Mouse (Mus musculus) thymus, postnatal 25 days (tissue): ENCODE data around the gene Sgta.
A peak's percentile ranks its signal among the peaks of the same experiment; 100 is the strongest.
"Not testable (repeated sequence)": the region's sequence is repeated elsewhere in the genome, so short reads cannot be mapped to it uniquely, and the experiment has no call there.

ENCODE experiments used
- DNase-seq: peaks from one replicate; pipeline ENCODE4 v3.0.0; 2022

Sgta gene

DNA sequence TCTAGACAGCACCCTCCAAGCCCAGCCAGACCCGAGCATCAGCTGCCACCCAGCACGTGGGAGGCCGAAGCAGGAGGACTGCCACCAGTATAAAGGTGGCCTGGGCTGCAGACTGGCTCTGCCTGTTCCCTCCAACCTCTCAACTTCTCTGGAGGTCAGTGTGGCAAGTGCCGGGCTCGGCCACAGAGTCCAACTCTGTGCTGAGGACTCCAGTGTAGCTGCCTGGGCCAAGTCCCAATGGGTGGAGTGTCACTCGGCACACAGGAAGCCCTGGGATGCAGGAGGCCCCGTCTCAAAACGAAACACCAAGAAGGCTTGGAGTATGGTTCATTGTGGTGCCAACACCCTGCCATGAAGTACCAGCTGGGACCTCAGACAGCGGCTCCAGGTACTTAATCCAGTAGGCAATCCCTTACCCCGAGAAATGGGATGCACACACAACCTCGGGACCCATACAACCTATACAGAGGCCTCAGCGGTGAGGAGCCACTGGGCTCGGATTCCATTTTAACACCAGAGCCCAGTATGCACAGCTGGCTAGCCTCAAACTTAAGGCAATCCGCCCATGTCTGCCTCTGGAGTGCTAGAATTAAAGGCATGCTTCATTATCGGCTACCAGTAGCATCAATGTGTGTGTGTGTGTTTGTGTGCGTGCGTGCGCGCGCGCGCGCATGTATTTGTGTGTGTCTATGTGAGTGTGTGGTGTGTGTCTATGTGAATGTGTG lies 2.4 kb downstream of the Sgta start:
- DNase-seq: no peak

GRCm38 (mm10) chr10:81055802-81056340 lies 4.1 kb downstream of the Sgta start:
- DNase-seq: not testable (repeated sequence)

- no peak for DNase-seq
These were observed 4.8 kb downstream of the Sgta start for GRCm38 (mm10) chr10:81055169-81055568.

GRCm38 (mm10) chr10:81052577-81052976 lies 7.4 kb downstream of the Sgta start:
- no peak for DNase-seq

DNA sequence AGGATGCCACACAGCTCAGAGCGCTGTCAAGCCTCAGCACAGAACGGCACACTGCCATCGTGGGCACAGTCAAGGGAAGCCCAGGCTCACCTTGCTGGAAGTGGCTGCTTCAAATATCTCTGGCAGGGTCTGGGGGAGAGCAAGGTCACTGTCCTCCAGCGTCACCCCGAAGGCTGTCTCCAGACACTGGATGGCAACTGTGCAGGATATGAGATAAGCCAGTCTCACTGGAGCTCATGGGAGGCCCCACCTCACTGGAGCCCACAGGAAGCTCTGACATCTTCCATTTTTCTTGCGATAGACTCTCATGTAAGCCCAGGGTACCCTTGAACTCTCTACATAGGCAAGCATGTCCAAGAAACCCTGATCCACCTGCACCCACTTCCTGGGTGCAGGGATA lies 8.8 kb downstream of the Sgta start:
- DNase-seq: no peak

DNA sequence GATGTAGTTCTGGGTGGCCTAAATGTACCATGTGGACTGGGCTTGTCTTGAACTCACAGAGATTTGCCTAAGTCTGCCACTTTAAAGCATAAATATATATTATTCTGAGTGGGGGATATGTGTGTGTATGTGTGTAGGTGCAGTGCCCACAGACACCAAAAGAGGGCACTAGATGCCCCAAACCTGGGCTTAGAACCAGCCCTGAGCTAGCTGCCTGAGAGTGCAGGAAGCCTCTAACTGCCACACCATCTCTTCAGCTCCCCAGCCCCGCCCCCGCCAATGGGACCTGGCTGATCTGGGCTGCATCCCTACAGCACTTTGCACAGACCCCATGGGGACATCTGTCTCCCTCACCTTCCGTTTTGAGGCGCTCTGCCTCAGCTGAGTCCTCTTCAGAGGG lies 9.3 kb downstream of the Sgta start:
- DNase-seq: peak; percentile 44

- DNase-seq: not testable (repeated sequence)
These were observed 14.7 kb downstream of the Sgta start for GRCm38 (mm10) chr10:81045246-81045645.

GRCm38 (mm10) chr10:81041458-81042175 lies 18.4 kb downstream of the Sgta start:
- peak; percentile 78 for DNase-seq

DNA sequence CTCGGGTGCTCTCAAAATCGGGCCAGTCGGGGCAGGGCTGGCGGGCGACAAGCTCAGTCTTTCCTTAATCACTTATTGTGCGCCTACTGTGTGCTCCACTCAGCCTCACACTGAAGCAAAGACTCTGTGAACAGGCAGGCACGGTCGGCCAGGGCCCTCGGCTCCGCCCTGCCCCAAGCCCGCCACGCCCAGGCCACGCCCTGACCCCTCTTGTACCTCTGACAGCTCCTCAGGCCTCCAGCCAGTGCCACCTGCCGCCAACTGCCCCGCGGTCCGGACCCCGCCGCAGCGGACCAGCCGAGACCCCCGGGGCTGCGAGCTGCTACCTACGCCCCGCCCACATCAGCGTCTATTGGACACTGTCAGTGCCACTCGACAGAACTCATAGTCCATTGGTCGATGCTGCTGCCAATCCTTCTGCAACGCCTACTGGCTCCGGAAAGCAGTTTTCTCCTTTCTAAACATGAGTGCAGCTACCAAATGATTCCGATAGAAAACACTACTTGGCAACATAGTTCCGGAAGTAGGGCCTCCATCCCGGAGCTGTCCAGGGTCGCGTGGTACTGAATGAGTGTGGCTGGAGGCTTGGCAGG lies 22.9 kb downstream of the Sgta start, which contains the start of gene Slc39a3:
Gene Slc39a3 (minus strand): TSS at position 439 of the 593 bp plus-strand sequence.
- DNase-seq: peak; percentile 99

DNA sequence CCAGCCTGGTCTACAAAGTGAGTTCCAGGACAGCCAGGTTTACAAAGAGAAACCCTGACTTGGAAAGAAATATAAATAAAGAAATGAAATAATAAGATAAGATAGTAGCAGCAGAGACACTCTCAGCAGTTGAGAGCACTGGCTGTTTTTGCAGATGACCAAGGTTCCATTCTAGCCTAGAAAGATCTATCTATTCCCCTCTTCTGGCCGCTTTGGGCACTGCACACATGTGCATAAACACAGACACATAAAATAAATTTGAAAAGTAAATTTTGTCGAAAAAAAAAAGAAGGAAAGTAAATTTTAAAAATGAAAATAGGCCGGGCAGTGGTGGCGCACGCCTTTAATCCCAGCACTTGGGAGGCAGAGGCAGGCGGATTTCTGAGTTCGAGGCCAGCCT lies 23.7 kb downstream of the Sgta start:
- no peak for DNase-seq

DNA sequence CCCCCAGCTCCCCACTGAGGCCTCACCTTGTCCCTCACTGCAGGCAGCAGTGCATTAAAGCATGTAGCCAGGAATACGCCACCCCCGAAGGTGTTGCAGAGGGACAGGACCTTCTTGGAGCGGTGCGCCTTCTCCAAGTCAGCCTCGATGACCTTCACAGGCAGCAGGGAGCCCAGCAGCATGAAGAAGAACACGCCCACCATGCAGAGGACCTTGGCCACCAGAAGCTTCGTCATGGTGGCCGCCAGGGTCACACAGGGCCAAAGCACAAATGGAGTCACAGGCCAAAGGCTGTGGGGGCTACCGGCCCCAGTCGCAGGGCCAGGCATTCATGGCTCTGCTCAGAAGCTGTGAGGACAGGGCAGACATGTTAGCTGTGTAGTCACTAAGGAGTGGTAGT lies 26.4 kb downstream of the Sgta start:
- DNase-seq: no peak

DNA sequence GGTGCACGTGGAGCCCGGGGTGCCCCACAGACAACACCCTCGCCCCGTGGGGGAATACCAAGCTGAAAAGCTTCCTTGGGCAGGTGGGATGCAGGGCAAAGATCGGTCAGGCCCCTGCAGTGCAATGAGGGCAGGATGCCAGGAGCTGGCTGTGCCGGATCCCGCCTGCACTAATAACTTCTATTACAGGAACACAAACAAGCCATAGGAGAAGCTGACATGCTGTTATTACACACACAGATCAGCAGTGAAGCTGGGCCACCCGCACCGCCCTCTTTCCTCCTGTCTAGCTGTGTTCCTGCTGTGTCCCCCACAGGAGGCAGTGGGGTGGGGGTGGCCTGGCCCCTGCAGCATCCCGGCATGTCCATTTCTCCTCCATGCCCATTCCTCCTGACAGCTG lies 30.9 kb downstream of the Sgta start:
- DNase-seq: no peak

- no peak for DNase-seq
These were observed 31.8 kb downstream of the Sgta start for GRCm38 (mm10) chr10:81028219-81028618.

GRCm38 (mm10) chr10:81027331-81027730 lies 32.6 kb downstream of the Sgta start:
- no peak for DNase-seq

- DNase-seq: no peak
These were observed 33.1 kb downstream of the Sgta start for GRCm38 (mm10) chr10:81026857-81027256.

- no peak for DNase-seq
These were observed 34.2 kb downstream of the Sgta start, which contains the start of gene Diras1 for GRCm38 (mm10) chr10:81025639-81026275. Gene Diras1 (minus strand): TSS chr10:81025662.

- DNase-seq: no peak
These were observed 34.8 kb downstream of the Sgta start for GRCm38 (mm10) chr10:81025047-81025621.

GRCm38 (mm10) chr10:81024346-81024937 lies 35.5 kb downstream of the Sgta start:
- DNase-seq: no peak

- no peak for DNase-seq
These were observed 37.2 kb downstream of the Sgta start for GRCm38 (mm10) chr10:81022744-81023143.

GRCm38 (mm10) chr10:81021547-81022110 lies 38.4 kb downstream of the Sgta start:
- no peak for DNase-seq

GRCm38 (mm10) chr10:81020207-81020606 lies 39.8 kb downstream of the Sgta start:
- no peak for DNase-seq

DNA sequence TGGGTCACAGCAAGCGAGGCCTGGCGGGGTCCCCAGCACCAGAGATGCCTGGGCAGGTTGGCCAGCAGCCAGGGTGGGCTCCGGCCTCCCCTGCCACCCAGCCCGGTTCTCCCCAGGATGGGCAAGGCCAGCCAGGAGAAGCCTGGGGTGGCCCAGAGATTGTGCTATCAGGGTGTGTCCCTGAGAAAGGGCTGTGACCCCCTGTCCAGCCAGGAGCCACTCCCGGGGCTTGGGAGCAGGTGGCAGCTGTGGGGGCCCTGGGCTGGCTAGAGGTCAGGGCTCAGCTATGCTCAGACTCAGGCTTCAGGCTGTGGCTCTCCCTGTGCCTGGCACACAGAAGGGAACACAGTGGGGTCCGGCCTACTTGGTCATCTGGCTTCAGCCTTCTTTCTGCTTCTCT lies 40.3 kb downstream of the Sgta start:
- no peak for DNase-seq
